ENCODE assay signal across 7 mouse cellular contexts in the genomic region with DNA sequence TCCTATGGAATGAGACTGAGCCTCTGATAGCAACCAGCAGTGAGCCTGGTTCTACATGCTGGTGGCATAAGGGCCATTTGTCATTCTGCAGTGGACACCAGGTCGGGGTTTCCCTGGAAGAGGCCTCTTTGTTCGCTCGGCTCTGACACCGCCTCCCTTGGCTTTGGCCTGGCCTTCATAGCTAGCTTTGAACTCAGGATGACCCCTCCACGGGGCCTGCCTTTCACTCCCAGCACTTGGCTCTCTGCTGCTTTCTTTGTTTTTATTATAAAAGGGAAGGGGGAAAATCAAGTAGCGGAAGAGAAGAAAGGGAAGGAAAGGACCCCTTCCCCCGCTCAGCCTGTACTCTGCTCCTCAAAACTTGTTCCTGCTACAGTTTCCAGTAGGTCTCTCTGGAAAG. TPM values are rescaled to one million over a fixed set of nuclear protein-coding genes. Genes with fewer than 3 reads are reported as not detected.
DNase-seq lines count a peak whose midpoint lies in the region; ATAC-seq lines count a peak whose summit lies in the region.

No protein-coding gene starts in this region.

- H3K4me3 ChIP-seq in heart, embryonic 14.5 days (ENCODE audit: control insufficient read depth in 1 of 2, insufficient read depth in 1 of 2, low read depth in 1 of 2, low read length in 2 of 2), result no peak overlapping the region
- H3K4me3 ChIP-seq in neural tube, embryonic 15.5 days (replicated peaks), result no peak overlapping the region

- H3K4me1 ChIP-seq in heart, embryonic 14.5 days (ENCODE audit: control insufficient read depth in 2 of 2, insufficient read depth in 2 of 2, low read length in 2 of 2), result peaks cover 30 to 31% of the 10 kb centered on the region in 2 experiments
- H3K4me1 ChIP-seq in neural tube, embryonic 15.5 days, result peaks cover 72% of the 10 kb centered on the region

- H3K4me2 ChIP-seq in heart, embryonic 14.5 days (ENCODE audit: low read length), result peak overlapping the region; percentile 46
- peak overlapping the region; percentile 84; the same call in 1 of the 2 replicates for H3K4me2 ChIP-seq in neural tube, embryonic 15.5 days

- peak overlapping the region; percentile 66 to 86 for H3K27ac ChIP-seq in heart, embryonic 14.5 days (replicated peaks in 1 of 2; ENCODE audit: control insufficient read depth in 1 of 2, insufficient read depth in 1 of 2, low read depth in 2 of 2, low read length in 2 of 2)
- peak overlapping the region; percentile 42; the same call in 1 of the 2 replicates for H3K27ac ChIP-seq in neural tube, embryonic 15.5 days (replicated peaks)

- peak; percentile 48 to 53 for DNase-seq in right cerebral cortex, postnatal 10 days (ENCODE audit: low spot score in 2 of 2)
- no peak for DNase-seq in right cerebral cortex, postnatal 36 days (ENCODE audit: low spot score in 2 of 2)
- DNase-seq in kidney, postnatal 36 days, result peak; percentile 44 to 55
- no peak for DNase-seq in natural killer cell, adult 2 months (ENCODE audit: low spot score in 2 of 2)
- no peak for DNase-seq in cerebellum, adult 11-12 months

- 21% methylated on average over 7 of the region's 7 CpGs for WGBS in heart, embryonic 14.5 days
- 11% methylated on average over 7 of the region's 7 CpGs for whole genome bisulfite sequencing in neural tube, embryonic 15.5 days

- H3K27me3 ChIP-seq in heart, embryonic 14.5 days (ENCODE audit: control insufficient read depth, insufficient read depth, low read length), result no peaks in the 10 kb centered on the region
- H3K27me3 ChIP-seq in neural tube, embryonic 15.5 days (replicated peaks), result no peaks in the 10 kb centered on the region

- H3K9me3 ChIP-seq in heart, embryonic 14.5 days (ENCODE audit: control insufficient read depth, low read length), result no peaks in the 10 kb centered on the region
- H3K9me3 ChIP-seq in neural tube, embryonic 15.5 days (replicated peaks), result no peaks in the 10 kb centered on the region

- no peak overlapping the region for H3K9ac ChIP-seq in heart, embryonic 14.5 days (ENCODE audit: low read length)
- no peak overlapping the region for H3K9ac ChIP-seq in neural tube, embryonic 15.5 days (replicated peaks)

- peak; percentile 63 for ATAC-seq in heart, embryonic 14.5 days (ENCODE audit: insufficient number of reproducible peaks, insufficient read depth, low FRiP score, low read depth)
- peak; percentile 54; the same call in 1 of the 2 replicates for ATAC-seq in neural tube, embryonic 15.5 days (ENCODE audit: low FRiP score)

- H3K36me3 ChIP-seq in heart, embryonic 14.5 days (ENCODE audit: control insufficient read depth, insufficient read depth, low read length), result 0 out of 2 replicates have a peak, but pooled peaks cover 7% of the 10 kb centered on the region
- H3K36me3 ChIP-seq in neural tube, embryonic 15.5 days, result no peaks in the 10 kb centered on the region

RNA-seq across cellular contexts. Expression of a gene that starts 7.0 kb away (rescaled TPM):
- 58.9 and 70.7 TPM in 2 replicates for polyA plus RNA-seq in heart, embryonic 14.5 days (2014; fragmentation: Nextera tagmentation; extraction: Ambion mirVana)
- 67.5 and 74.8 TPM in 2 replicates for polyA plus RNA-seq in neural tube, embryonic 15.5 days (2015; fragmentation: Nextera tagmentation; extraction: Ambion mirVana)

RNA-seq across cellular contexts. Expression of a gene that starts 56.1 kb away (rescaled TPM):
- 0.35 and 0.75 TPM in 2 replicates for polyA plus RNA-seq in heart, embryonic 14.5 days (2014; fragmentation: Nextera tagmentation; extraction: Ambion mirVana)
- polyA plus RNA-seq in neural tube, embryonic 15.5 days (2015; fragmentation: Nextera tagmentation; extraction: Ambion mirVana), result 1.4 and 1.8 TPM in 2 replicates

Comparison
In these comparisons a context has a peak if more than half of its experiments do, and no peak if none do; other contexts are left out.
1. DNase-seq: peak in right cerebral cortex, postnatal 10 days (2 of 2) and kidney, postnatal 36 days (2 of 2); none in right cerebral cortex, postnatal 36 days (0 of 2), natural killer cell, adult 2 months (0 of 2) and cerebellum, adult 11-12 months (single experiment).